Mouse (Mus musculus) adrenal gland (tissue): ENCODE measurements around the gene Icam2.
"Not testable (repeated sequence)": the region's sequence is repeated elsewhere in the genome, so short reads cannot be mapped to it uniquely, and the experiment has no call there.

Experiments used
- intact Hi-C: fragments of 180-260 bp; cut with DNase I; formaldehyde crosslinking; loops from one replicate; pipeline ENCODE4 v1.15.1; 2025
- long read RNA-seq, 2 experiments: library from polyadenylated mRNA; unstranded; transcript quantifications; one replicate each; pipeline ENCODE4 v2.0.0; 2020; ENCODE audit warnings: borderline replicate concordance in 1 of 2; ENCODE audit not compliant: insufficient replicate concordance in 1 of 2

The Icam2 gene
- long read RNA-seq, experiment 1, transcript Icam2-201 (4 exons, 1,282 nt) = major isoform, 14 of 15 reads
- long read RNA-seq, experiment 1, partial matches to known transcripts = 0 of 15 reads
- long read RNA-seq, experiment 1, other reads (novel, unspliced or antisense) = 1 of 15 reads
- long read RNA-seq, experiment 2, transcript Icam2-201 (4 exons, 1,282 nt) = major isoform, 10 of 12 reads
- long read RNA-seq, experiment 2, partial matches to known transcripts = 1 of 12 reads
- long read RNA-seq, experiment 2, other reads (novel, unspliced or antisense) = 1 of 12 reads

GRCm38 (mm10) chr11:106387791-106388216, at the start of gene Icam2:
TSS of gene Icam2 (minus strand) at chr11:106388075.
- intact Hi-C loops = no loop called here

- intact Hi-C loops = loop anchor here (5.0 kb wide), 1 partner anchor 50 kb away; the partner anchor contains the start of gene Ern1
These were observed 49.7 kb upstream of the Icam2 start for GRCm38 (mm10) chr11:106437543-106437942.

DNA sequence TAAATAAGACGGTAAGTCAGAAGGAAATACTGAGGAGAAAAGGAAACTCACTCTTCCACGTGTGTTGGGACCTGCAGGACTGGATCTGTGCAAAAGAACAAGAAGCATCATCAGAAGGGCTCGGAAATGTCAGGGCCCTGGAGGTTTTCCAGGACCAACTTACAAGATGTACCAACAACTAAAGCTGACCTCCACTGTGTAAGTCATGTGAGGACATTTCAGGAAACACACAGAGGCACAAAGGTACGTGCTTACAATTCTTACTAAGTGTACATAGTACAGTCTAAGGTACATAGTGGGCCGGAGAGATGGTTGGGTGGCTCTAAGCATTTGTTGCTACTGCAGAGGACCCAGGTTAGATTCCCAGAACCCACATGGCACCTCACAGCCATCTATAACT, 49.2 kb upstream of the Icam2 start:
- intact Hi-C loops = loop anchor here (5.0 kb wide), 1 partner anchor 50 kb away; the partner anchor contains the start of gene Ern1

GRCm38 (mm10) chr11:106430392-106430791, 42.5 kb upstream of the Icam2 start:
- intact Hi-C loops = no loop called here

GRCm38 (mm10) chr11:106429689-106430088, 41.8 kb upstream of the Icam2 start:
- intact Hi-C loops = no loop called here

DNA sequence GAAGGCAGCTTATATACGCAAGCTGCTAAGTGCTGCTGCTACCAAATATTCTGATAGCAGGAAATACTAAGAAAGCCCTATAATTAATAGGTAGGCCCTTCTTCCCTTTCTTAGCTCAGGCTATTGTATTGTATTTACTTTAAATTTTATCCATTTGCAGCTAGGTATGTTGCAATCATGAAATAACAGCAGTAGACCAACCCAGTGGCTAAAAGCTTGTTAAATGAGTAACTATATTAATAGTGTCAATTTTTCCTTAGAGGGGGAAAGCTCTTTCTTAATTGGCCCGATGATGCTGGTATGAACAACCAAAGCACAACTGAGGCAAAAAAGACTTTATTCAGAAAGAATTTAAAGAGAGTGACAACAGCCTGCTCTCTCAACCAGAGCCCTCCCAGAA, 40.7 kb upstream of the Icam2 start:
- intact Hi-C loops = no loop called here

GRCm38 (mm10) chr11:106428106-106428505, 40.2 kb upstream of the Icam2 start:
- intact Hi-C loops = no loop called here

- intact Hi-C loops = no loop called here
These were observed 38.6 kb upstream of the Icam2 start for GRCm38 (mm10) chr11:106426447-106426846.

GRCm38 (mm10) chr11:106425201-106425600, 37.3 kb upstream of the Icam2 start:
- intact Hi-C loops = no loop called here

DNA sequence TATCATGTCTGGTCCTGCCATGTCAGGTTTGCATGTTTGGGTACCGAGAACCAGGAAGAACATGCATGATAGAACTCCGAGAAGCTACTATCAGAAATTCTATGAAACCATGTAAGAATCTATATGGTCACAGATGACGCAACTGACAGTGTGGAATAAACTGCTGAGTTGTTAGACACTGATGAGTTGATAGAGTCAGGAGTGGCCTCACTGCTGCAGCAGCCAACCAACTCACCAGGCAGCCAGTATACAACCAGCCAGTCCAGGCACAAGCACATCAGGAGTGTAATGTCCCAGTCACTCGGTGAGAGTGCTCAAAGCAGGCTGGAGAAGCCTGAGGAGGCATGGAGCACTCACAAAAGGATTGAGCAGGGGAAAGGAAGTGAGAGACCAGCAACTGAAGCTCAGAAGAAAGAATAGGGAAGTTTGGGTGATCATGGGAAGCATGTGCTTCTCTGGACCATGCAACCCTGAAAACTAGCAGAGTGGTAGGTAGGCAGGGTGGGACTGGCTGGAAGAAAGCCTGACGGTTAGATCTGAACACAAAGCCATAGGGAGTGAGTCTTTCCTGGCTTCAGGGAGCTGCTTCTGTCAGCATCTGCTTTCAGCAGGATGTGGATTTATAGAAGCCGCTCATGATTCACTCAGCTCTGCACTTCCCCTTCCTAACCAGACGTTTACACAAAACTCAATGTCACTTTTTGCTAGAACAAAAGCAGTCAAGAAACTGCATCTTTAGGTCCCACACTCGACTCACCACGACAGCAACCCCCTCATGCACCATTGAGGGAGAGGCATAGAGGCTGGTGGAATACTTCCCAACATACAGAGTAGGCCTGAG, 31.6 kb upstream of the Icam2 start:
- intact Hi-C loops = loop anchor here (5.0 kb wide), 1 partner anchor 208 kb away; no protein-coding TSS in a partner anchor

DNA sequence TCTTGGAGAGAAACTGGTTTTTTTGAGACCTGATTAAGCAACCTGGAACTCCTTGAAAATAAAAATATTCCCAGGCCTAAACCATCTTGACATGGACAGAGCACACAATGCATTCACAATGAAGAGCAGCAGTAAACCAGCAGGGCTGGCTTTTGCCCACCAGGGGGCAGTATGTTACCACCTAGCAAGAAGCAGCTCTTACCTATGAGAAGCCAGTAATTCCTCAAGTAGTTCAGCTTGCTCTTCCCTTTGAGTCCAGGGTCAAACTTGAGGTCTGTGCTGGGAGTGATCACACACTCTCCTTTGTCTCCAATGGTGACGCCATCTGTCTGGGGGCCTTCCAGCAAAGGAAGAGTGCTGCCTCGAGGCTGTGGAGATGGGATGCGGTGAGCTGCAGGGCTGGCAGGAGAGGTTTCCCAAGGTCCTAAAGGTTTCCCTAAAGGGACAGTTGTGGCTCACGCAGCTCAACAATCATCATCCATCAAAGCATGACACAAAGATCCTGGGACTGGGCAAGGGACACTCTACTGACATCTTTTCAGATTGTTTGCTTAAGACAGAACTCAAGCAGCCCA, 30.8 kb upstream of the Icam2 start:
- intact Hi-C loops = loop anchor here (1.0 to 5.0 kb wide), 2 partner anchors 73 to 209 kb away; no protein-coding TSS in a partner anchor

DNA sequence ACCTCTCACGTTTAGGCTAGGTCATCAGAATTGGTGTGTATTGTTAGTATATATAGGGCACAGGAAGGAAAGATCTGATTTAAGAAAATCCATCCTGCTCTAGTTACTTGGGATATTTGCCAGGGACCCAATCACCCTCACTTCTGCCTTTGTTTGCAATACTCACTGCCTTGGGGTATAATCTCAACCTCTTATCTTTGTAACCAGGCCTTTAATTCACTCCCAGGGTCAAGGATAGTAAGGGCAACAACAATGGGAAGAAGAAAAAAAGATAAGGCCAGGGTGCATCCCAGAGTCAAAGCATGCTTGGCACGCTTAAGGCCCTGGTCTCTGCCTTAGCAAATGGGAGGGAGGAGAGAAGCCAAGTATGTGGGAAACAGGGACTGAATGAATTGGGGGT, 30.0 kb upstream of the Icam2 start:
- intact Hi-C loops = loop anchor here (1.0 to 5.0 kb wide), 2 partner anchors 73 to 209 kb away; no protein-coding TSS in a partner anchor

DNA sequence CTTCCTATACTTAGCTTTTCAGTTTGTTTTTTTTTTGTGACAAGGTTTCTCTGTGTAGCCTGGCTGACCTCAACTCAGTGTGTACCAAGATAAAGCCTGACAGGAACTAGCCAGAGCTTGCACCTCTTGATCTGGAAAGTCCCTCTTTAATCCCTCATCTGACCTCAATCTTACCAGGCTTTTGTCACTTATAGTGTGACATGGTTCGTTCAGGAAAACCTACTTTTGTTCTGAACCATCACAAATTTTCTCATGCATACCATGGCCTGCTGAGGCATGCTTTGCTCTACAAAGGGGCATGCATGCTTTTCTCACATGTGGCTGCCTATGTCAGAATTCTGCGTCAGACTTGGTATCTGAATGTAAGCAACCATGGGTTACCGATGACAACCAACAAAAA, 28.5 kb upstream of the Icam2 start:
- intact Hi-C loops = loop anchor here (5.0 kb wide), 1 partner anchor 211 kb away; no protein-coding TSS in a partner anchor

- intact Hi-C loops = no loop called here
These were observed 24.9 kb upstream of the Icam2 start for GRCm38 (mm10) chr11:106412641-106413360.

GRCm38 (mm10) chr11:106411157-106411556, 23.3 kb upstream of the Icam2 start:
- intact Hi-C loops = no loop called here

- intact Hi-C loops = no loop called here
These were observed 22.6 kb upstream of the Icam2 start for GRCm38 (mm10) chr11:106410507-106410906.

GRCm38 (mm10) chr11:106410011-106410410, 22.1 kb upstream of the Icam2 start:
- intact Hi-C loops = no loop called here

DNA sequence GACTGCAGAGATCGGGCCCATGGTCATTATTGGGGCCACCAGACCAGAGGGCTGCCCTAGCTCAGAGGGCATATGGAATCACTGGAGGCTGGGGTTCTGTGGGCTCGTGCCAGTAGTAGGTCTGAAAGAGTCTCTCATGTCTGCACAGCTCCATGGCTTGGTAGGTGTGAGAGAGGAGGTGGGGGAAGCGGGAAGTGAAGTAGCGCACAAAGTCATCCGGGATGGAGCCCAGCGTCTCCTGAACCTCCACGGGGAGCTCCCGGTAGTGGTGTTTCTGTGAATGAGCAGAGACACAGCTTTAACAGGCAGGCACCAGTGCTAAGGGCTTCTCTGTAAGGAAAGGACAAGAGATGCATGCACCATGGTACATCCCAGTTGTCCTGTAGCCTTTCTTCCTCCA, 10.6 kb upstream of the Icam2 start:
- intact Hi-C loops = no loop called here

GRCm38 (mm10) chr11:106397656-106398055, 9.8 kb upstream of the Icam2 start:
- intact Hi-C loops = no loop called here

GRCm38 (mm10) chr11:106394055-106394454, 6.2 kb upstream of the Icam2 start:
- intact Hi-C loops = not testable (repeated sequence)

GRCm38 (mm10) chr11:106393331-106393616, 5.4 kb upstream of the Icam2 start:
- intact Hi-C loops = no loop called here
